Mouse (Mus musculus) embryonic fibroblast, embryonic 13.5 days (primary cell): Measurements from ENCODE around the gene Xylt1. TPM values are rescaled to one million over a fixed set of nuclear protein-coding genes. Genes with fewer than 3 reads are reported as not detected.

Experiments used
- H3K27ac ChIP-seq: 2 replicates; pipeline ENCODE4 v1.5.1; 2012; ENCODE audit warnings: low read length, control low read depth, inconsistent platforms; ENCODE audit not compliant: insufficient read depth
- H3K4me1 ChIP-seq: 2 replicates; pipeline ENCODE4 v1.6.1; 2011; ENCODE audit warnings: low read length; ENCODE audit not compliant: control insufficient read depth, insufficient read depth
- H3K4me3 ChIP-seq: 2 replicates; pipeline ENCODE4 v1.5.1; 2011; ENCODE audit warnings: mild to moderate bottlenecking, control low read depth, low read length; ENCODE audit not compliant: insufficient read depth
- CTCF ChIP-seq: IDR thresholded peaks from 2 replicates; pipeline ENCODE4 v1.5.1; 2011; ENCODE audit warnings: mild to moderate bottlenecking, control low read depth, low read length, moderate library complexity, borderline replicate concordance; ENCODE audit not compliant: insufficient read depth
- POLR2A ChIP-seq: IDR thresholded peaks from 2 replicates; pipeline ENCODE4 v1.6.1; 2011; ENCODE audit warnings: low read depth, mild to moderate bottlenecking, control low read depth, low read length, moderate library complexity
- polyA plus RNA-seq: library from polyadenylated mRNA; stranded (reverse); fragments of >200 nt; gene quantifications from 2 replicates; pipeline ENCODE4 v1.2.4, GENCODE M21; 2011; ENCODE audit warnings: low read depth; ENCODE audit not compliant: missing spikeins, insufficient read length

Gene Xylt1
- 3.9 and 6.9 TPM in 2 replicates for polyA plus RNA-seq

- H3K4me3 ChIP-seq: peak within 1 kb of the TSS; percentile 63
- TF ChIP-seq POLR2A (peak; percentile 62), CTCF (no peak)
- H3K27ac ChIP-seq: peak within 1 kb of the TSS; percentile 49
- peaks cover 9% of the 10 kb centered on the region for H3K4me1 ChIP-seq
These were observed at the start of gene Xylt1 for GRCm38 (mm10) chr7:117380418-117381187. TSS of gene Xylt1 (plus strand) at chr7:117380979.

GRCm38 (mm10) chr7:117333936-117334335, 46.8 kb upstream of the Xylt1 start:
- H3K4me1 ChIP-seq: no peaks in the 10 kb centered on the region
- no peak overlapping the region for H3K4me3 ChIP-seq
- H3K27ac ChIP-seq: no peak overlapping the region
- TF ChIP-seq POLR2A (no peak), CTCF (no peak)

GRCm38 (mm10) chr7:117356316-117356715, 24.5 kb upstream of the Xylt1 start:
- no peak for TF ChIP-seq POLR2A
- no peak for TF ChIP-seq CTCF

GRCm38 (mm10) chr7:117357425-117358194, 23.2 kb upstream of the Xylt1 start:
- Histone ChIP-seq H3K4me3 (no peak overlapping the region), H3K4me1 (no peaks in the 10 kb centered on the region), H3K27ac (no peak overlapping the region)
- TF ChIP-seq POLR2A (no peak), CTCF (no peak)

More at GRCm38 (mm10) chr7:117356316-117356715, 24.5 kb upstream of the Xylt1 start:
- Histone ChIP-seq H3K27ac (no peak overlapping the region), H3K4me3 (no peak overlapping the region), H3K4me1 (no peaks in the 10 kb centered on the region)

GRCm38 (mm10) chr7:117361281-117361680, 19.5 kb upstream of the Xylt1 start:
- no peak overlapping the region for H3K4me3 ChIP-seq
- TF ChIP-seq CTCF (no peak), POLR2A (no peak)
- no peak overlapping the region for H3K27ac ChIP-seq
- no peaks in the 10 kb centered on the region for H3K4me1 ChIP-seq

- no peak overlapping the region for H3K4me3 ChIP-seq
These were observed 18.3 kb upstream of the Xylt1 start for GRCm38 (mm10) chr7:117362493-117362892.

GRCm38 (mm10) chr7:117368647-117369289, 12.0 kb upstream of the Xylt1 start:
- peaks cover 3% of the 10 kb centered on the region; the same call in 1 of the 2 replicates for H3K4me1 ChIP-seq
- H3K27ac ChIP-seq: no peak overlapping the region
- H3K4me3 ChIP-seq: no peak overlapping the region
- TF ChIP-seq POLR2A (no peak), CTCF (no peak)

More at GRCm38 (mm10) chr7:117362493-117362892, 18.3 kb upstream of the Xylt1 start:
- no peak for TF ChIP-seq POLR2A
- no peak for TF ChIP-seq CTCF
- H3K4me1 ChIP-seq: no peaks in the 10 kb centered on the region
- H3K27ac ChIP-seq: no peak overlapping the region

GRCm38 (mm10) chr7:117369290-117369941, 11.4 kb upstream of the Xylt1 start:
- Histone ChIP-seq H3K27ac (no peak overlapping the region), H3K4me1 (peaks cover 3% of the 10 kb centered on the region; the same call in 1 of the 2 replicates), H3K4me3 (no peak overlapping the region)
- TF ChIP-seq POLR2A: no peak
- no peak for TF ChIP-seq CTCF

- TF ChIP-seq CTCF: no peak
- no peak for TF ChIP-seq POLR2A
- H3K4me3 ChIP-seq: no peak overlapping the region
- H3K4me1 ChIP-seq: peaks cover 7% of the 10 kb centered on the region
- H3K27ac ChIP-seq: no peak overlapping the region
These were observed 4.9 kb upstream of the Xylt1 start for GRCm38 (mm10) chr7:117375886-117376309.

GRCm38 (mm10) chr7:117377138-117377537, 3.6 kb upstream of the Xylt1 start:
- TF ChIP-seq POLR2A (no peak), CTCF (no peak)
- no peak overlapping the region for H3K27ac ChIP-seq
- peaks cover 7% of the 10 kb centered on the region for H3K4me1 ChIP-seq
- H3K4me3 ChIP-seq: no peak overlapping the region
